Mouse (Mus musculus): Measurements from ENCODE around the gene Rbpms2.
"Not testable (repeated sequence)": the region's sequence is repeated elsewhere in the genome, so short reads cannot be mapped to it uniquely, and the experiment has no call there.

Rbpms2 gene

DNA sequence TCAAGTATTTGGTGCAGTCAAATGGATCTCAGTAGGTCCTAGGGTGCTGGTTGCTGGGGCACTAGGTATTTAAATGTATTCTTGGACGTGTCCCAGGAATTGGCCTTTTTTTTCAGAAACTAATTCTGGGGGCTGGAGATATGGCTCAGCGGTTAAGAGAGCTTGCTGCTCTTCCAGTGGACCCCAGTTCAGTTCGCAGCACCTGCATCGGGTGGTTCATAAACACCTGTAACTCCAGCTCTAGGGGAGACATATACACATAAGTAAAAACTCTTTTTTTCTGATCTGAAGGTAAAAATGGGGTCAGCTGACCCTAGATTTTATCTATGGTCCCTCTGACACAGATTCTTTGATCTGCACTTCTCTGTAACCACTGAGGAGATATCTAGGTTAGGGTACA, 8.3 kb upstream of the Rbpms2 start:
- DNase-seq, result no peak

- DNase-seq, result no peak
Observed at GRCm38 (mm10) chr9:65621666-65622065, 7.8 kb upstream of the Rbpms2 start.

DNA sequence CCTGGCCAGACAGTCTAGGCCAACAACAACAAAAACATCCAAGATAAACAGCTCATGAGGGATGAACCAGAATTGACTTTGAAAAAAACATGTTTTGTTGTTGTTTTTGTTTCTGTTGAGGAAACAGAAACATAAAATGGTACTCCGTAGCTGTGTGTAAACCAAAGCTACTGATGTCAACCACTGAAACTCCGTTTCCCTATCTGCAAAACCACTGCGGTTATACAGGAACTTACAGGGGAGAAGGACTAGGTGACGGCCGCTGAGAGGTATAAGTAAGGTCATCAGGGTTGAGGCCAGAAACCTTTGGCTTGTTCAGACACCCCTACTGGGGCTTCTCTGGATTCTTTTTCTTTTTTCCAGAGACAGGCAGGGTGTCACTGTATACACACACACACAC, 6.6 kb upstream of the Rbpms2 start:
- DNase-seq, result no peak

DNA sequence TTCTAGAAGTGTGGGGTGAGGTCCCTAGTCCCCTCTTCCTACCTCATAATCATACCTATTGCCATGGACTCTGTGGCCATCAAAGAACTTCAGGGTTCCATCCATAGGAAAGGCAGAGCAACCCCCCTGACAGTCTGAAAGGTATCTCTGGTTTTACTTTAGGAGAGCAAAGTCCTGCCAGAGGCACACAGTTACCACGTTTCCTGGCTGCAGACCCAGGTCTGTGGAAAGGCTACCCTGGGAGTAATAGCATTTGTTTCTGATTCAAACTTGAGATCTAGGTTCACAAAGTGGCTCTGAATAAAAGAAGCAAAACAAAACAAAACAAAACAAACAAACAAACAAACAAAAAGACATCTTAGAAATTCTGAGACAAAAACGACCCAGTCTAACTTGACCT, 5.2 kb upstream of the Rbpms2 start:
- no peak for DNase-seq

DNA sequence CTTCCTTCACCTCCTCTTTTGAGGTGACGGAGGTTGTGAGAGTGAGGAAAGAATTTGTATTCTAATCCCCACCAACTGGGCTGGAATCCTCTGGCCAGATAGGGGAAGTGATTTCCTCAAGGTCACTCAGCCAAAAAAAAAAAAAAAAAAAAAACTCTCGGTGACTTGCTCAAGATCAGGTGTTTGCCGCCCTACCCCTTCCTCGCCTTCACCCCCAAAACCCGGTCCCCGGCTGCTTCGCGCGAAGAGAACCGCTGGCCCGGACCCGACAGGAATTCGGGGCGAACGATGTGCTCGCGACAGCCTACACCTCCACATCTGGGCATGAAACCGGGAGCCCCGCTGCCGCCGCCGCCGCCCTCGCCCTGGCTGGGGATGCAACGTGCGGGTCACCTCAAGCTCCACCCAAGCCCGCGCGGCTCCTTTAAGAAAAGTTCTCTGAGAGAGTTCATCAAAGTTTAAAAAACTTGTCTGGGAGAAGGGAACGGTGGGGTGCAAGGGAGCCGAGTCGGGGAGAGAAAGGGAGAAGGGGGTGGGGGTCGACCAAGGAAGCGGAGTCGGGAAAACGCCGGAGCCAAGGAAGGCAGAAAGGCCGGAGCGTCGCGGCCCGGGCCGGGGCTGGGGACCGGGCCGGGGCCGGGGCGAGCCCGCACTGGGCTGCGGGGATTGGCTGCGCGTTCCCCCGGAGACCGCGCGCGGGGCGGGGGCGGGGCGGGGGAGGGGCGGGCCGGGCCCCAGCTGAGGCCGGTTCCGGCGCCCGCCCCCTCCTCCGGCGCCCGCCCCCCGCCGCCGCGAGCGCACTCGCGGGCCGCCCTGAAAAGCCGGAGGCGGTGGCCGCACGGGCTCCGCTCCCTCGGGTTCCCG, 551 bp downstream of the Rbpms2 start:
- DNase-seq, result peak; percentile 21 to 42

GRCm38 (mm10) chr9:65630631-65631353, 1.3 kb downstream of the Rbpms2 start:
- DNase-seq, result peak; percentile 9 to 13

GRCm38 (mm10) chr9:65631354-65632021, 2.0 kb downstream of the Rbpms2 start:
- no peak for DNase-seq

GRCm38 (mm10) chr9:65635766-65636165, 6.3 kb downstream of the Rbpms2 start:
- DNase-seq, result no peak

GRCm38 (mm10) chr9:65636926-65637325, 7.5 kb downstream of the Rbpms2 start:
- no peak for DNase-seq

- DNase-seq, result no peak
Observed at GRCm38 (mm10) chr9:65639065-65639464, 9.6 kb downstream of the Rbpms2 start.

GRCm38 (mm10) chr9:65640838-65641410, 11.5 kb downstream of the Rbpms2 start:
- no peak for DNase-seq

- no peak for DNase-seq
Observed at GRCm38 (mm10) chr9:65641446-65642052, 12.1 kb downstream of the Rbpms2 start.

DNA sequence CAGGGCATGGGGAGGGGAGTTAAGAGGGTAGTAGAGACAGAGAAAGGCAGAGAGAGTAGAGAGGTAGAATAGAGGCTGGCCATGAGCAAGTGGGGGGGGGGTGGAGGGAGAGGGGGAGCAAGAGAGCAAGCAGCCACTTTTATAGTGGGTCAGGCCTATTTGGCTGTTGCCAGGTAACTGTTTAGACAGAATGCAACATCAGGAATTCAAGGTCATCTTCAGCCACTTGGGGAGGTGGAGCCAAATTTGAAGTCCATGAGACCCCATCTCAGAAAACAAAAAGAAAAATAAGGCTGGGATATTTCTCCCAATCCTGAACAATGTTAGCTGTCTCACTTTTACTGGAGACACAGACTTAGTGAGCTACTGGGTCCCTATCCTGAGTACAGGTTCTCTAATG, 13.1 kb downstream of the Rbpms2 start:
- no peak for DNase-seq

DNA sequence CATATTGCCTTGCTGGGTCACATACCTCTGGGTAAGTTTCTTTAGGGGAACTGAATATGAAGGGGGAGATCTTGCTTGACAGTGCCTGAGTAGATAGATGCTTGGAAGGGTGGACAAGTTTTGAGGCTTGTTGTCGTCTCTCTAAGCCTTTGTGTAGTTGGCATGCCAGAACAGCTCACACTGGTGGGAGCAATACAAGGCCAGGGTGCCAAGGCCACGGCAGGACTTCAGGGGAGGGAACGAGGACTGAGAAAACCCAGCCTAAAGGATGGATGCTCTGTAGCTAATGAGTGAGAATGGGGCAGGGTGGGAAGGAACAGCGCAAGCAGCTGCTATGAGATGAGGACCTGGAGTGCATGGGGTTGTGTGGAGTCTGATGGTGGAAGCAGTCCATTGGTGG, 15.5 kb downstream of the Rbpms2 start:
- DNase-seq, result no peak

DNA sequence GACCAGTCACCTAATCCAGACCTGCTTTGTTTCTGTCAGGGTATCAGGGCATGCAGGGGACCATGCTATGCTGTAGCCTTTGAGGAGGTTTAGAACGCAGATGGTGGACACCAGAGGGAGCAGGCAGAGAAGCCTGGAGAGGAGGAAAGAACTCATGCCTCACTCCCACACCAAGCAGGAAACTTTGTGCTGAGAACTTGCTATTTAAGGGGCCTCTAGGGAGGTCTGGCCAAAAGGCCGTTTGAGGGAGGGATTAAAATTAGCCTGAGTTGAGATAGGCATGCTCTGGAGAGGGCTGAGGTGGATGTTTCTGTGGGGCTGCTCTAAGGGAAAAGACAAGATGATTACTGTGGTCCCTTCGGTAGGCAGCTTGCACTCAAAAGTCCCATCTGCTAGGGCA, 16.5 kb downstream of the Rbpms2 start:
- no peak for DNase-seq

DNA sequence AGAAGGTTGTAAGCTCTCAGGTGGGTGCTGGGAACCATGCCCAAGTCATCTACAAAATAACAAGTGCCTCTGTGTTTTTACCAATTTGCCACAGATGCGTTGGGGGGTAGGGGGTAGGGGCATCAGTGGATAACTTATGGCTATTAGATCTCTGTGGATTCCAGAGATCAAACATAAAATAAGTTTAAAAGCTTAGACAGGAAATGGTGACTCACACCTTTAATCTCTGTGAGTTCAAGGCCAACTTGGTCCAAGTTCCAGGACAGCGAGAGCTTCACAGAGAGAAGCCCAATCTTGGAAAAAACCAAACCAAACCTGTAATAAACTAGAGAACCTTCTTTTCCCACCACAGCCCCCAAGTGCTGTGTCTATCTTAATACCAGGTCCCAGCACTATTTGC, 17.3 kb downstream of the Rbpms2 start:
- no peak for DNase-seq

GRCm38 (mm10) chr9:65648730-65649129, 19.3 kb downstream of the Rbpms2 start:
- DNase-seq, result no peak

GRCm38 (mm10) chr9:65649997-65650396, 20.5 kb downstream of the Rbpms2 start:
- no peak for DNase-seq

DNA sequence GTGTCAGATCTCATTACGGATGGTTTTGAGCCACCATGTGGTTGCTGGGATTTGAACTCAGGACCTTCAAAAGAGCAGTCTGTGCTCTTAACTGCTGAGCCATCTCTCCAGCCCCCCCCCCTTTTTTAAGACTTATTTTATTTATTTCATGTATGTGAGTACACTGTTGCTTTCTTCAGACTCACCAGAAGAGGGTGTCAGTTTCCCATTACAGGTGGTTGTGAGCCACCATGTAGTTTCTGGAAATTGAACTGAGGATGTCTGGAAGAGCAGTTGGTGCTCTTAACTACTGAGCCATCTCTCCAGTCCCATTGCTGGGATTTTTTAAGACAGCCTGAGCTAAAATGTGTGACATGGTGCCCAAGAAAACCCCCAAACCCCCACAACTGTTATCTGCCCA, 22.5 kb downstream of the Rbpms2 start:
- not testable (repeated sequence) for DNase-seq

DNA sequence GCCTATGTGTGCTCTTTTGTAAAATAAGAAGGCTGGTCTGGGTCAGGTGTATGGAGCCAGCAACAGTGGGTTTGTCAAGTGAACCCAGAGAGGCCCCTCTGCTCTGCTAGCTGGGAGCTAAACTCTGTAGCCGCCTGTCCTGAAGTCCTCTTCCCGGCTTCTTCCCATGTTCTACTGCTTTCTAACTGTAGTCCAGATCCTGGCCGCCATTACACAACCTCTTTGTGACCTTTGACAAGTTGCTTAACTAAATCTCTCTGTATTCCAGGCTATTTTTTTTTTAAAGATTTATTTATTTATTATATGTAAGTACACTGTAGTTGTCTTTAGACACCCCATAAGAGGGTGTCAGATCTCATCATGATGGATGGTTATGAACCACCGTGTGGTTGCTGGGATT, 24.3 kb downstream of the Rbpms2 start:
- DNase-seq, result no peak

GRCm38 (mm10) chr9:65654700-65655237, 25.3 kb downstream of the Rbpms2 start:
- no peak for DNase-seq

DNA sequence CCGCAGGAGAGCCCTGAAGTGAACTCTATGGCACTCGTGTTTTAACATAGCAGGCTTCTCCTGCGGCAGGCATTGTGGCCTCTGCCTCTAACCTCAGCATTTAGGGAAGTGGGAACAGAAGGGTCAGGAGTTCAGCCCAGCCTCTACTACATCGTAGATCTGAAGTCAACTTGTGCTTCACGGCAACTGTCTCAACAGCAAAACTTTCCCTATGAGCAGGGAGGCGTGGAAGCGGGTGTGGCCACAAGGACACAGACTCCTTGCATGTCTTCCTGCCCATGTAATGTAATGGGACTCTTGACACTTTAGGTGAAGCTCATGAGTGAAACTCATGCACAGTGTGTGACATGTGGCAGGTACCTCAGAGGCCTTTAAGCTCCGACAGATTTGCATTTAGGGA, 26.1 kb downstream of the Rbpms2 start:
- no peak for DNase-seq

DNA sequence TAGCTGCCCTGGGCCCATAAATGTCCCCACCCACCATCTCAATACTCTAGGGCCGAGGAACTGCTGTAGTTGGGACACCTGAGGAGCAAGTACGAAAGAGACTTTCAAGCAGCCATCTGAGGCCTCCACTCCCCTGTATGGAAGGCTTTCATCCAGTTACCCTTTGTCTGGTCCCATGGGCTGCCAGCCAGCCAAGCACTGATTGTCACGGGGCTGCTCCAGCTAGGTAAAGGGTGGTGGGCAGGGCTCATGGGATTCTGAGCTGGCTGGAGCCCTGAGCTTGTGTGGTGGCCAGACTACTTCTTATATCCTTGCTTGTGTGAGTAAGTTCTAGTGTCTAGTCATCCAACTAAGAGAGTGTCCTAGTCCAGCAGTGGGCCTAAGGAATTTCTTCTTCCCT, 27.8 kb downstream of the Rbpms2 start:
- no peak for DNase-seq
